Mouse (Mus musculus) ES-Bruce4 (cell line): ENCODE data around the gene Gm20814. TPM values are rescaled to one million over a fixed set of nuclear protein-coding genes. Genes with fewer than 3 reads are reported as not detected.
"Not testable (repeated sequence)": the region's sequence is repeated elsewhere in the genome, so short reads cannot be mapped to it uniquely, and the experiment has no call there.

Experiments
- H3K27ac ChIP-seq: 2 replicates; pipeline ENCODE4 v1.5.1; 2012; ENCODE audit warnings: low read length, inconsistent platforms; ENCODE audit not compliant: insufficient read depth
- H3K27me3 ChIP-seq: 2 replicates; pipeline ENCODE4 v1.6.1; 2012; ENCODE audit warnings: mild to moderate bottlenecking, low read length, inconsistent platforms; ENCODE audit not compliant: control insufficient read depth, poor library complexity, insufficient read depth, severe bottlenecking
- H3K36me3 ChIP-seq: 2 replicates; pipeline ENCODE4 v1.6.1; 2012; ENCODE audit warnings: inconsistent platforms, mild to moderate bottlenecking, low read length, moderate library complexity; ENCODE audit not compliant: control insufficient read depth, poor library complexity, insufficient read depth, severe bottlenecking
- H3K4me1 ChIP-seq: one replicate; pipeline ENCODE4 v1.8.1; 2011; ENCODE audit warnings: low read length; ENCODE audit not compliant: control insufficient read depth, insufficient read depth
- H3K4me3 ChIP-seq: 2 replicates; pipeline ENCODE4 v1.5.1; 2011; ENCODE audit warnings: low read depth, mild to moderate bottlenecking, low read length
- H3K9ac ChIP-seq: 2 replicates; pipeline ENCODE4 v1.6.1; 2012; ENCODE audit warnings: low read depth, mild to moderate bottlenecking, inconsistent platforms; ENCODE audit not compliant: poor library complexity, severe bottlenecking
- H3K9me3 ChIP-seq: replicated peaks from 2 replicates; pipeline ENCODE4 v1.6.1; 2012; ENCODE audit warnings: mild to moderate bottlenecking, low read length, inconsistent platforms; ENCODE audit not compliant: control insufficient read depth, poor library complexity, insufficient read depth, severe bottlenecking
- polyA plus RNA-seq: library from polyadenylated mRNA; stranded (reverse); fragments of >200 nt; gene quantifications from 2 replicates; pipeline ENCODE4 v1.2.4, GENCODE M21; 2011; ENCODE audit warnings: low read depth; ENCODE audit not compliant: missing spikeins, insufficient read depth, insufficient read length

Gm20814 gene
- polyA plus RNA-seq, result not detected in 2 replicates

- not testable (repeated sequence) for H3K27me3 ChIP-seq, H3K4me3 ChIP-seq, H3K9ac ChIP-seq, H3K36me3 ChIP-seq, H3K4me1 ChIP-seq, H3K9me3 ChIP-seq, H3K27ac ChIP-seq
Observed at GRCm38 (mm10) chrY:75195556-75195955, at the start of gene Gm20814. TSS of gene Gm20814 (plus strand) at chrY:75195856.
